ENCODE assay signal across 1 mouse cellular context in the genomic region with DNA sequence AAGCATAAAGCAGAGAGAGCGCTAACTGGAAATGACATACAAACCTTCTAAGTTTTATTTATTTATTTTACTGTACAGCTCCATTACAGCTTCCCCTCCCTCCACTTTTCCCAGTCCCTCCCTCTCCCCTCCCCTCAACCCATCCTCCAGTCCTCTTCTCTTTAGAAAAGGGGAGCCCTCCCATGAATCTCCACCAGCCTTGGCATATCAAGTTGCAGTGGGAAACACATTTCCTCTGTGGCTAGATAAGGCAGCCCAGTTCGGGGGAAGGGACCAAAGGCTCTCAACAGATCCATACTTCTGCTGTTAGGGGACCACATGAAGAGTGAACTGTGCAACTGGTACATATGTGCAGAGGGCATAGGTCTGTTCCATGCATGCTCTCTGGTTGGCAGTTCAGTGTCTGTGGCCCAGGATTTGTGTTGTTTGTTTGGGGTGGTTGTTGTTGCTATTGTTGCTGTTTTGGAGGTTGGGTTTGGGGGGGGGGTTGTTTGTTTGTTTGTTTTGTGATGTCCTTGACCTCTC.
TF ChIP-seq lines count a peak whose summit lies in the region.

No protein-coding gene starts in this region.

TF ChIP-seq in MEL, 35 proteins besides CTCF, POLR2A, EP300 and RAD21 (continued from another document):
- TF ChIP-seq ZKSCAN1 (IDR thresholded peaks at IDR 0.05; ENCODE audit: low read depth, low read length), result no peak
- no peak for TF ChIP-seq UBTF (IDR thresholded peaks at IDR 0.05; ENCODE audit: borderline replicate concordance, insufficient read depth, low read depth, low read length)
- TF ChIP-seq TCF12 (IDR thresholded peaks at IDR 0.05; ENCODE audit: low read depth, low read length), result peak; percentile 76
- TF ChIP-seq CHD2 (IDR thresholded peaks at IDR 0.05; ENCODE audit: low read length), result peak; percentile 30; the same call in 1 of the 2 replicates
- TF ChIP-seq KAT2A (conservative IDR thresholded peaks at IDR 0.05; ENCODE audit: low read depth, low read length), result no peak
